Mouse (Mus musculus) limb, embryonic 13.5 days (tissue): Measurements from ENCODE around the gene Amph. TPM values are rescaled to one million over a fixed set of nuclear protein-coding genes. Genes with fewer than 3 reads are reported as not detected.

Experiments used
- ATAC-seq: fragments of 200-750 bp; cut with Nextera tagmentation; 2 replicates; pipeline ENCODE4 v1.8.0; 2017; ENCODE audit warnings: low read depth, moderate number of reproducible peaks, moderate TSS enrichment; ENCODE audit not compliant: low FRiP score
- H3K27ac ChIP-seq: fragments of 300-500 bp; sonication (generic); 2 replicates; pipeline ENCODE4 v1.5.1; 2015; ENCODE audit warnings: inconsistent platforms, mild to moderate bottlenecking, moderate library complexity
- H3K27me3 ChIP-seq: fragments of 300-500 bp; sonication (generic); 2 replicates; pipeline ENCODE4 v1.6.1; 2015; ENCODE audit warnings: mild to moderate bottlenecking, inconsistent platforms
- H3K36me3 ChIP-seq: fragments of 300-500 bp; sonication (generic); 2 replicates; pipeline ENCODE4 v1.6.1; 2015; ENCODE audit warnings: inconsistent platforms, mild to moderate bottlenecking, moderate library complexity
- H3K4me1 ChIP-seq: fragments of 300-500 bp; sonication (generic); 2 replicates; pipeline ENCODE4 v1.6.1; 2015; ENCODE audit warnings: inconsistent platforms
- H3K4me2 ChIP-seq: fragments of 300-500 bp; sonication (generic); replicated peaks from 2 replicates; pipeline ENCODE4 v1.6.1; 2015; ENCODE audit warnings: inconsistent platforms, mild to moderate bottlenecking, moderate library complexity
- H3K4me3 ChIP-seq: fragments of 300-500 bp; sonication (generic); 2 replicates; pipeline ENCODE4 v1.5.1; 2015; ENCODE audit warnings: moderate library complexity, mild to moderate bottlenecking, inconsistent platforms
- H3K9ac ChIP-seq: fragments of 300-500 bp; sonication (generic); 2 replicates; pipeline ENCODE4 v1.6.1; 2015; ENCODE audit warnings: mild to moderate bottlenecking, inconsistent platforms
- H3K9me3 ChIP-seq: fragments of 300-500 bp; sonication (generic); 2 replicates; pipeline ENCODE4 v1.6.1; 2016; ENCODE audit warnings: inconsistent platforms
- WGBS: fragments of 180-500 bp; shearing (Covaris S2); methylation state at CpG from one replicate; pipeline ENCODE4 v1.1.7; 2015; 5-methylcytosine and 5-hydroxymethylcytosine counted together
- polyA plus RNA-seq: library from polyadenylated mRNA; unstranded; fragments of >200 nt; fragmentation: Nextera tagmentation; extraction: Ambion mirVana; gene quantifications from 2 replicates; pipeline ENCODE4 v1.2.1, GENCODE M21; 2015

Gene Amph
- polyA plus RNA-seq, 1 experiment from 2014 or later, result 1.8 TPM

GRCm38 (mm10) chr13:18987266-18987665 is 39.3 kb downstream of the Amph start:
- Histone ChIP-seq H3K4me3 (no peak overlapping the region), H3K4me2 (no peak overlapping the region), H3K9ac (no peak overlapping the region), H3K4me1 (no peaks in the 10 kb centered on the region), H3K27me3 (no peaks in the 10 kb centered on the region), H3K36me3 (no peaks in the 10 kb centered on the region), H3K27ac (no peak overlapping the region), H3K9me3 (no peaks in the 10 kb centered on the region)
- WGBS, result 93% methylated on average over 4 of the region's 4 CpGs
- ATAC-seq, result no peak

- no peaks in the 10 kb centered on the region for H3K4me1 ChIP-seq
- no peak overlapping the region for H3K27ac ChIP-seq
- no peak overlapping the region for H3K4me2 ChIP-seq
- no peak overlapping the region for H3K9ac ChIP-seq
- 66% methylated on average over 4 of the region's 4 CpGs for WGBS
- no peak for ATAC-seq
- no peaks in the 10 kb centered on the region for H3K9me3 ChIP-seq
- no peak overlapping the region for H3K4me3 ChIP-seq
- H3K27me3 ChIP-seq, result no peaks in the 10 kb centered on the region
- H3K36me3 ChIP-seq, result no peaks in the 10 kb centered on the region
Measured at GRCm38 (mm10) chr13:18988323-18988722, 40.3 kb downstream of the Amph start.

GRCm38 (mm10) chr13:18989185-18989714 is 41.2 kb downstream of the Amph start:
- no peak for ATAC-seq
- Histone ChIP-seq H3K4me2 (no peak overlapping the region), H3K27ac (no peak overlapping the region), H3K4me1 (no peaks in the 10 kb centered on the region), H3K9me3 (no peaks in the 10 kb centered on the region), H3K4me3 (no peak overlapping the region), H3K9ac (no peak overlapping the region), H3K27me3 (no peaks in the 10 kb centered on the region), H3K36me3 (no peaks in the 10 kb centered on the region)
- 68% methylated on average over 8 of the region's 8 CpGs for WGBS

GRCm38 (mm10) chr13:19002502-19002901 is 54.5 kb downstream of the Amph start:
- Histone ChIP-seq H3K27me3 (no peaks in the 10 kb centered on the region), H3K4me2 (no peak overlapping the region), H3K36me3 (no peaks in the 10 kb centered on the region), H3K9me3 (no peaks in the 10 kb centered on the region), H3K9ac (no peak overlapping the region), H3K4me1 (no peaks in the 10 kb centered on the region), H3K4me3 (no peak overlapping the region), H3K27ac (no peak overlapping the region)
- 87% methylated on average over 9 of the region's 9 CpGs for WGBS
- ATAC-seq, result no peak

- Histone ChIP-seq H3K27me3 (no peaks in the 10 kb centered on the region), H3K4me3 (no peak overlapping the region), H3K9ac (no peak overlapping the region), H3K9me3 (no peaks in the 10 kb centered on the region), H3K4me1 (no peaks in the 10 kb centered on the region), H3K36me3 (no peaks in the 10 kb centered on the region), H3K27ac (no peak overlapping the region), H3K4me2 (no peak overlapping the region)
- WGBS, result 63% methylated on average over 5 of the region's 5 CpGs
- no peak for ATAC-seq
Measured at GRCm38 (mm10) chr13:19004406-19004805, 56.4 kb downstream of the Amph start.

GRCm38 (mm10) chr13:19008440-19008839 is 60.4 kb downstream of the Amph start:
- H3K4me3 ChIP-seq, result no peak overlapping the region
- no peaks in the 10 kb centered on the region for H3K27me3 ChIP-seq
- H3K9ac ChIP-seq, result no peak overlapping the region
- no peak for ATAC-seq
- H3K27ac ChIP-seq, result no peak overlapping the region
- H3K9me3 ChIP-seq, result no peaks in the 10 kb centered on the region
- H3K4me1 ChIP-seq, result no peaks in the 10 kb centered on the region
- H3K4me2 ChIP-seq, result no peak overlapping the region
- no peaks in the 10 kb centered on the region for H3K36me3 ChIP-seq
- whole genome bisulfite sequencing, result 76% methylated on average over 3 of the region's 3 CpGs

- H3K4me1 ChIP-seq, result no peaks in the 10 kb centered on the region
- no peak overlapping the region for H3K27ac ChIP-seq
- no peak overlapping the region for H3K4me3 ChIP-seq
- WGBS, result 95% methylated on average over 4 of the region's 4 CpGs
- no peaks in the 10 kb centered on the region for H3K27me3 ChIP-seq
- no peak for ATAC-seq
- H3K9ac ChIP-seq, result no peak overlapping the region
- H3K36me3 ChIP-seq, result no peaks in the 10 kb centered on the region
- H3K9me3 ChIP-seq, result no peaks in the 10 kb centered on the region
- no peak overlapping the region for H3K4me2 ChIP-seq
Measured at GRCm38 (mm10) chr13:19014825-19015375, 66.9 kb downstream of the Amph start.

GRCm38 (mm10) chr13:19021529-19021928 is 73.5 kb downstream of the Amph start:
- Histone ChIP-seq H3K27ac (no peak overlapping the region), H3K36me3 (no peaks in the 10 kb centered on the region), H3K9ac (no peak overlapping the region), H3K4me1 (no peaks in the 10 kb centered on the region), H3K4me3 (no peak overlapping the region), H3K9me3 (no peaks in the 10 kb centered on the region), H3K27me3 (no peaks in the 10 kb centered on the region), H3K4me2 (no peak overlapping the region)
- 67% methylated on average over 2 of the region's 2 CpGs for WGBS
- ATAC-seq, result no peak

- Histone ChIP-seq H3K9ac (no peak overlapping the region), H3K4me1 (no peaks in the 10 kb centered on the region), H3K4me3 (no peak overlapping the region), H3K9me3 (no peaks in the 10 kb centered on the region), H3K36me3 (no peaks in the 10 kb centered on the region), H3K27me3 (no peaks in the 10 kb centered on the region), H3K27ac (no peak overlapping the region), H3K4me2 (no peak overlapping the region)
- ATAC-seq, result no peak
- 85% methylated on average over 3 of the region's 3 CpGs for WGBS
Measured at GRCm38 (mm10) chr13:19022310-19022709, 74.3 kb downstream of the Amph start.

GRCm38 (mm10) chr13:19025091-19025688 is 77.2 kb downstream of the Amph start:
- no peaks in the 10 kb centered on the region for H3K9me3 ChIP-seq
- 83% methylated on average over 2 of the region's 2 CpGs for WGBS
- no peaks in the 10 kb centered on the region for H3K4me1 ChIP-seq
- no peak overlapping the region for H3K9ac ChIP-seq
- no peaks in the 10 kb centered on the region for H3K36me3 ChIP-seq
- H3K4me2 ChIP-seq, result no peak overlapping the region
- H3K27me3 ChIP-seq, result no peaks in the 10 kb centered on the region
- H3K4me3 ChIP-seq, result no peak overlapping the region
- H3K27ac ChIP-seq, result no peak overlapping the region
- no peak for ATAC-seq

- Histone ChIP-seq H3K4me1 (no peaks in the 10 kb centered on the region), H3K9ac (no peak overlapping the region), H3K4me2 (no peak overlapping the region), H3K27me3 (no peaks in the 10 kb centered on the region), H3K9me3 (no peaks in the 10 kb centered on the region), H3K27ac (no peak overlapping the region), H3K4me3 (no peak overlapping the region), H3K36me3 (no peaks in the 10 kb centered on the region)
- 89% methylated on average over 4 of the region's 4 CpGs for WGBS
- ATAC-seq, result no peak
Measured at GRCm38 (mm10) chr13:19025906-19026305, 77.9 kb downstream of the Amph start.

GRCm38 (mm10) chr13:19026923-19027322 is 78.9 kb downstream of the Amph start:
- no peaks in the 10 kb centered on the region for H3K4me1 ChIP-seq
- no peak overlapping the region for H3K27ac ChIP-seq
- 74% methylated on average over 3 of the region's 3 CpGs for WGBS
- no peak for ATAC-seq
- H3K9me3 ChIP-seq, result no peaks in the 10 kb centered on the region
- H3K4me3 ChIP-seq, result no peak overlapping the region
- H3K9ac ChIP-seq, result no peak overlapping the region
- no peak overlapping the region for H3K4me2 ChIP-seq
- H3K36me3 ChIP-seq, result no peaks in the 10 kb centered on the region
- no peaks in the 10 kb centered on the region for H3K27me3 ChIP-seq
